Mouse (Mus musculus): ENCODE measurements around the gene Psmb9.

Gene Psmb9

DNA sequence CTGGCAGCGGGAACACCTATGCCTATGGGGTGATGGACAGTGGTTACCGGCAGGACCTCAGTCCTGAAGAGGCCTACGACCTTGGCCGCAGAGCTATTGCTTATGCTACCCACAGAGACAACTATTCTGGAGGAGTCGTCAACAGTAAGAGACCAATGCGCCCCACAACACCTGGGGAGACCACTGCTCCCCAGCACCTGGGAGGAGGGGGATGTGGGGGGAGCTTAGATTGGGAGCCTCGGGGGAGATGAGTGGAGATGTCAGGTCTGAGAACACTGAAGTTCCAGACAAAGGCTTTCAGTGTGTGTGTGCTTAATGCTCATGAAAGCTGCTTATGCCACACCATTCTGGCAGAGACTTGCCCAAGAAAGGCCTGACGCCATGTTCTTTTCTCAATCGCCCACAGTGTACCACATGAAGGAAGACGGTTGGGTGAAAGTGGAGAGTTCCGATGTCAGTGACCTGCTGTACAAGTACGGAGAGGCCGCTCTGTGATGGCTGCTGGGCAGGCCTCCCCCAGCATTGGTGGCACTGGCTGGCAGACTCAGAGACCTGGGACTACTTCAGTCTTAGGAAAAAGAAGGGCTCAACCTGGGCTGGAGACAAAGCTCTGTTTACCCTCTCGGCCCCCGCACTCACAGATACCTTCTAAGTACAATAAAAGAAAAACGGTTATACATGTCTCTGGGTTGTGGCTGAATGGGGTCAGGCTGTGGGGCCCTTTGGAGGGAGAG, 13.4 kb upstream of the Psmb9 start:
- Histone ChIP-seq H3K36me3 (ENCODE audit: control insufficient read depth, insufficient read depth, low read length, poor library complexity, severe bottlenecking) (peaks cover 9% of the 10 kb centered on the region), H3K27me3 (ENCODE audit: control insufficient read depth, insufficient read depth, low read length, poor library complexity, severe bottlenecking) (no peaks in the 10 kb centered on the region)
- no peak for DNase-seq (ENCODE audit: low read depth, low spot score)

DNA sequence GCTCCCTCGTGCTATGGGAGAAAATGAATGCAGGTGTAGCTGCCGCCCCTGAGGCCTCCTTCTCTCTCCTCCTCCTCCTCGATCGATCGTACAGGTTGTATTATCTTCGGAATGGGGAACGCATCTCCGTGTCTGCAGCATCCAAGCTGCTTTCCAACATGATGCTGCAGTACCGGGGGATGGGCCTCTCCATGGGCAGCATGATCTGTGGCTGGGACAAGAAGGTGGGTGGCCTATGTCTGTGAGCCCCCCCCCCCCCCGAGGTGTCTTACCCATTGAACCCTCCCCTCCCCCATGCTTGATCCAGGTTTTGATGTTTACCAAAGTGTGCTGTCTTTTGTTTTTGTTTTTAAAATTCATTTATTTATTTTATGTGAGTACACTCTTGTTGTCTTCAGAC, 12.5 kb upstream of the Psmb9 start:
- no peaks in the 10 kb centered on the region for H3K27me3 ChIP-seq (ENCODE audit: control insufficient read depth, insufficient read depth, low read length, poor library complexity, severe bottlenecking)
- no peak for DNase-seq (ENCODE audit: low read depth, low spot score)
- H3K36me3 ChIP-seq (ENCODE audit: control insufficient read depth, insufficient read depth, low read length, poor library complexity, severe bottlenecking): peaks cover 11% of the 10 kb centered on the region

DNA sequence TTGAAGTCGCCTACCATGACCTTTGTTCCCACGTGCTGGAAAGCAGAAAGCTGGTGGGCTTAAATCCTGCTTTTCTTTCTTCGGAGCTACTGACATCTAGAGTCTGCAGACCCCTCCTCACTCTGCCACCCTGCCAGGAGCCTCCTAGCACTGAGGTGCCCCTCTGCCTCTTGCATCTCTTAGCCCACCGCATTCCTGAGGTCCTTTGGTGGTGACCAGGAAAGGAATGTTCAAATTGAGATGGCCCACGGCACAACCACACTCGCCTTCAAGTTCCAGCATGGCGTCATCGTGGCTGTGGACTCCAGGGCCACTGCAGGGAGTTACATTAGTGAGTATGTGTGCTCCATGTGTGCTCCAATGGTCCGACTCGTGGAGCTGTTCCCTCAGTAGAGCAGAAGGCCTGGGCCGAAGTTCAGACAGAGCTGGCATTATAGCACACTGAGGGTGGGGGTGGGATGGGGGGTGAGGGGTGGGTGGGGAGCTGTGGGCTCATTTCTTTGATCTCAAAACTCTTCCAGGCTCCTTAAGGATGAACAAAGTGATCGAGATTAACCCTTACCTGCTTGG, 11.6 kb upstream of the Psmb9 start:
- H3K27me3 ChIP-seq (ENCODE audit: control insufficient read depth, insufficient read depth, low read length, poor library complexity, severe bottlenecking): no peaks in the 10 kb centered on the region
- DNase-seq (ENCODE audit: low read depth, low spot score): no peak

DNA sequence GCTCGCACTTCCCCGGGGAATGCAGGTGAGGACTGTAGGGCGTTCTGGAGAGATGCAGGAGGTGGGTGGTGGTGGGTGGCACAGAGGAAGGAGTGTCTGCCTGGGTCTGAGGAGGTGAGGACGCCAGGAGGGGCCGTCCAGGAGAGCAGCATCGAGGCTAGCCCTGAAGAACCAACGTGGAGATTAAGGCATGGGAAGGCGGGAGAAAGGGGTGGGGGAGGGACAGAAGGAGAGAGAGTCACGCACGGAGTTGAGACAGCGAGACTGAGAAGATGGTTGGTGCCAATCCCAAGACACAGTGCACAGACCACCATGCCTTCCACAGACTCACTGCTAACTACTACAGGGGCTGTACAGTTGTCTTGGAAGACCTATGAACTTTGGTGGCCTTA, 11.0 kb upstream of the Psmb9 start:
- Histone ChIP-seq H3K27me3 (ENCODE audit: control insufficient read depth, insufficient read depth, low read length, poor library complexity, severe bottlenecking) (no peaks in the 10 kb centered on the region), H3K36me3 (ENCODE audit: control insufficient read depth, insufficient read depth, low read length, poor library complexity, severe bottlenecking) (peaks cover 19% of the 10 kb centered on the region)
- no peak for DNase-seq (ENCODE audit: low read depth, low spot score)

More for the DNA sequence above, 11.6 kb upstream of the Psmb9 start:
- peaks cover 13% of the 10 kb centered on the region for H3K36me3 ChIP-seq (ENCODE audit: control insufficient read depth, insufficient read depth, low read length, poor library complexity, severe bottlenecking)

DNA sequence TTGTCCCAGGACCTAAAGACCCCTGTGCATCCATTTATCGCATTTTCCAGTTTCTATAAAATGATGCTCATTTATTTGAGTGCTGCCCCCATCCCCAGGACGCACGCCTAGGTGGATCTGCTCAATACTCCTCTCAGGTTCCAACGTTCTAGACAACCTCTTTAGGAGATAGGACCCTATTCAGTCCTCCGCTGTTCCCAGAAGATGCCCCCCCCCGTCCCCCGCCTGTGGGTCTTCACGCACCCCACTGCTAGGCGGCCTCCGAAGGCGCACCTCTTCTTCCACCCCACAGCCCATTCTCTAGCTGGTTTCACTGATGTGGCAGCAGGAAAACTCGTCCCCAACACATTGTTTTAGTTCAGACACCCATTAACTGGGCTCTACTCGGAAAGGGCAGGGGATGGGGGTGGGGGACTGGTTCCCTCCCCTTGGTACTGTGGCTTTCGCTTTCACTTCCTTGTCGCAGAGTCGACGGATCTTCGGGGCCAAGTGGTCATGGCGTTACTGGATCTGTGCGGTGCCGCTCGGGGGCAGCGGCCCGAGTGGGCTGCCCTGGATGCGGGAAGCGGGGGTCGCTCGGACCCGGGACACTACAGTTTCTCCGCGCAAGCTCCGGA, 10.4 kb upstream of the Psmb9 start:
- Histone ChIP-seq H3K27me3 (ENCODE audit: control insufficient read depth, insufficient read depth, low read length, poor library complexity, severe bottlenecking) (no peaks in the 10 kb centered on the region), H3K36me3 (ENCODE audit: control insufficient read depth, insufficient read depth, low read length, poor library complexity, severe bottlenecking) (peaks cover 19% of the 10 kb centered on the region)
- peak; percentile 90 for DNase-seq (ENCODE audit: low read depth, low spot score)

DNA sequence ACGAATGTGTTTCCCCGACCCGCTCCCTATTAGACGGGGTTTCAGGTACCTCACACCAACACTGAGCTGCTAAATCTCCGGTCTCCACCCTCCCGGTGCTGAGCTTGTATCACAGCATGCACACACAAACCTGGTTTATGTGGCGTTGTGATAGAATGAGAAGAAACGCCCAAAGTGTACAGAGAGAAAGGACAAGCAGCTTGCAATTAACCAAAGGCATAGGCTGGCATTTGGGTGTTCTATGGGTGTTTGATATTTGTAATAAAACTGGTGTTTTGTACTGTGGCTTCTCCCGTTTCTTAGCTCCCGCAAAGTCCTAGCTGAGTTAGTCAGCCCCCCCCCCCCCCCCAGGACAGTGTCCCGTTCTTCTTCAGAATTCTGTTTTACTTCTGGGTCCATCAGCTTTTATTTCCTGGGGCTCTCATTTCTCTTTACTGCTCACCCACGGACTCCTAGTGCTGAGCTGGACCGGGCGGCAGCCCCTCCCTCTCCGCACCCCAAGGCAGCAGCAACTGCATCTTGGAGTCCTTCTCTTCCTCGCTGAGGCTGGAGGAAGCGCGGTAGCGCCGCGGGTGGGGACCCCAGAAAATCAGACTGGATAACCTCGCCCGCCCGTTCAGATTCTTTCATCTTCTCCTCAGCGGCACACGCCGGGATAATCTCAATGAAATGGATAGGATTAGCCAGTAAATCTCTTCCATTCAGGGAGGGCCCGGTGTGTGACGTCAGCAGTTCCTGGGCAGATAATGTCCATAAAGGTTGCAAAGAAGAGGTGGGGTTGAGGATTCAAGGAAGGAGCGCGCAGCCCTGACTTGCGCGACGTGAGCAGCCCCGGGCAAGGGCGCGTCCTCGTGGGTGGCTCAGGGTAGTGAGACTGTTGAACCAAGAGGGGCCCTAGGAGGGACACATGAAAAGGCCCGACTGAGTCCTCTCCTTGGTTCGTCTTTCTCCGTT, 9.7 kb upstream of the Psmb9 start, which contains the start of gene Psmb8:
Gene Psmb8 (plus strand): TSS at position 781 of the 954 bp plus-strand sequence.
- no peaks in the 10 kb centered on the region for H3K27me3 ChIP-seq (ENCODE audit: control insufficient read depth, insufficient read depth, low read length, poor library complexity, severe bottlenecking)
- peaks cover 23% of the 10 kb centered on the region for H3K36me3 ChIP-seq (ENCODE audit: control insufficient read depth, insufficient read depth, low read length, poor library complexity, severe bottlenecking)
- peak; percentile 88 for DNase-seq (ENCODE audit: low read depth, low spot score)

DNA sequence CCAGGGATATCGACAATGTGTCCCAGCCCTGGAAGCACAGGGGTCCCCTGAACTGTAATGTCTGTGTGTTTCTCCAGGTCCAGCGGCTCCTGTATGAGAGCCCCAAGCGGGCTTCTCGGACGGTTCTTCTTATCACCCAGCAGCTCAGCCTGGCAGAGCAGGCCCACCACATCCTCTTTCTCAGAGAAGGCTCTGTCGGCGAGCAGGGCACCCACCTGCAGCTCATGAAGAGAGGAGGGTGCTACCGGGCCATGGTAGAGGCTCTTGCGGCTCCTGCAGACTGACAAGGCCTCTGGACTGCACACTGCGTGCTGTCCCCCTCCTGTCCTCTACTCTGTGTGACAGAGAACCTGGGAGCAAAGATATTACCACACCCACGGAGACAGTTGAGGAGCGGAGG, 8.9 kb upstream of the Psmb9 start:
- Histone ChIP-seq H3K36me3 (ENCODE audit: control insufficient read depth, insufficient read depth, low read length, poor library complexity, severe bottlenecking) (peaks cover 27% of the 10 kb centered on the region), H3K27me3 (ENCODE audit: control insufficient read depth, insufficient read depth, low read length, poor library complexity, severe bottlenecking) (no peaks in the 10 kb centered on the region)
- DNase-seq (ENCODE audit: low read depth, low spot score): peak; percentile 83

DNA sequence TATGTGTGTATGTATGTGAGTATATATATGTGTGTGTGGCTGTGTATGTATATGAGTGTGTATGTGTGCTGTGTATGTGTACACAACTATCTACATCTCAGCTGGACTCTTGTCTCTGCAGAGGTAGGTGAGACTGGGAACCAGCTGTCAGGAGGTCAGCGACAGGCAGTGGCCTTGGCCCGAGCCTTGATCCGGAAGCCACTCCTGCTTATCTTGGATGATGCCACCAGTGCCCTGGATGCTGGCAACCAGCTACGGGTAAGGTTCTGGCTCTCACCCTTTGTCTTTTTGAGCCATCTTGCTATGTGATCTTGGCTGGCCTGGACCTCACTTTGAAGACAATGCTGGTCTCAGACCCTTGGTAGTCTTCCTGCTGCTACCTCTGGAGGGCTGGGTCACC, 7.2 kb upstream of the Psmb9 start:
- DNase-seq (ENCODE audit: low read depth, low spot score): no peak
- peaks cover 28% of the 10 kb centered on the region for H3K36me3 ChIP-seq (ENCODE audit: control insufficient read depth, insufficient read depth, low read length, poor library complexity, severe bottlenecking)
- no peaks in the 10 kb centered on the region for H3K27me3 ChIP-seq (ENCODE audit: control insufficient read depth, insufficient read depth, low read length, poor library complexity, severe bottlenecking)

DNA sequence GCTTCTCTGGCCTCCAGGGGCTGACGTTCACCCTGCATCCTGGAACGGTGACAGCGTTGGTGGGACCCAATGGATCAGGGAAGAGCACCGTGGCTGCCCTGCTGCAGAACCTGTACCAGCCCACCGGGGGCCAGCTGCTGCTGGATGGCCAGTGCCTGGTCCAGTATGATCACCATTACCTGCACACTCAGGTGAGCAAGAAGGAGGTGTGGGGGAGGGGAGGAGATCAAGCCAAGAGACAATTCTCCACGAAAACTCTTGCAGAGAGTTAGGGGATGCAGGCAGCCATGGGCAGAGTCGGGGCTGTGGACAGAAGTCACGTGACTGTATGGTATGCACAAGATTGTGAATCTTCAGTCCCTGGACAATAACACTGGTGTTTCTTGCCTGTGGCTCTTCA, 5.9 kb upstream of the Psmb9 start:
- no peaks in the 10 kb centered on the region for H3K27me3 ChIP-seq (ENCODE audit: control insufficient read depth, insufficient read depth, low read length, poor library complexity, severe bottlenecking)
- no peak for DNase-seq (ENCODE audit: low read depth, low spot score)
- peaks cover 30% of the 10 kb centered on the region for H3K36me3 ChIP-seq (ENCODE audit: control insufficient read depth, insufficient read depth, low read length, poor library complexity, severe bottlenecking)

DNA sequence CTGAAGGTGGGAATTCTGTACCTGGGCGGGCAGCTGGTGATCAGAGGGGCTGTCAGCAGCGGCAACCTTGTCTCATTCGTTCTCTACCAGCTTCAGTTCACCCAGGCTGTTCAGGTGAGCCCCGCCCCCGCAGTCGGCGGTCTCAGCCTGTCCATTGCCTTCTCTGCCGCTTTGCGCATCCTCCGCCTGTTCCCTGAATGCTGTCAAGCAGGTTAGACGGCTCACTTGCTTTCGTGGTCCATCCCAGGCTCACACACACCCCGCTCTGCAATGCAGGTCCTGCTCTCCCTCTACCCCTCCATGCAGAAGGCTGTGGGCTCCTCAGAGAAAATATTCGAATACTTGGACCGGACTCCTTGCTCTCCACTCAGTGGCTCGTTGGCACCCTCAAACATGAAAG, 5.3 kb upstream of the Psmb9 start:
- Histone ChIP-seq H3K27me3 (ENCODE audit: control insufficient read depth, insufficient read depth, low read length, poor library complexity, severe bottlenecking) (no peaks in the 10 kb centered on the region), H3K36me3 (ENCODE audit: control insufficient read depth, insufficient read depth, low read length, poor library complexity, severe bottlenecking) (peaks cover 30% of the 10 kb centered on the region)
- DNase-seq (ENCODE audit: low read depth, low spot score): no peak

DNA sequence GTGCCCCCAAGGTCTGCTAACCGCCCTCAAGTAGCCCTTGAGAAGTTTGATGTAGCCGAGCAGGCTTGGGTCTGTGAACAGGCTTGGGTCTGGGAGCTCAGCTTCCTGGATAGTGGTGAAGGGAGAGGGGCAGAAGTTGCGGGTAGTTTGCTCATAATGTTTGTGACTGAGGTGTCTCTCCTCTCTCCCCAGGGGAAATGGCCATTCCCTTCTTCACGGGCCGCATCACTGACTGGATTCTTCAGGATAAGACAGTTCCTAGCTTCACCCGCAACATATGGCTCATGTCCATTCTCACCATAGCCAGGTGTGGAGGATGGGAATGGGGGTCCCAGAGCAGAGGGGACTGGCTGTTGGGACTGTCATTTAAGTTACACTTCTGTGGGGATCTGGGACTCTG, 1.4 kb upstream of the Psmb9 start:
- Histone ChIP-seq H3K36me3 (ENCODE audit: control insufficient read depth, insufficient read depth, low read length, poor library complexity, severe bottlenecking) (peaks cover 26% of the 10 kb centered on the region), H3K27me3 (ENCODE audit: control insufficient read depth, insufficient read depth, low read length, poor library complexity, severe bottlenecking) (no peaks in the 10 kb centered on the region)
- no peak for DNase-seq (ENCODE audit: low read depth, low spot score)

DNA sequence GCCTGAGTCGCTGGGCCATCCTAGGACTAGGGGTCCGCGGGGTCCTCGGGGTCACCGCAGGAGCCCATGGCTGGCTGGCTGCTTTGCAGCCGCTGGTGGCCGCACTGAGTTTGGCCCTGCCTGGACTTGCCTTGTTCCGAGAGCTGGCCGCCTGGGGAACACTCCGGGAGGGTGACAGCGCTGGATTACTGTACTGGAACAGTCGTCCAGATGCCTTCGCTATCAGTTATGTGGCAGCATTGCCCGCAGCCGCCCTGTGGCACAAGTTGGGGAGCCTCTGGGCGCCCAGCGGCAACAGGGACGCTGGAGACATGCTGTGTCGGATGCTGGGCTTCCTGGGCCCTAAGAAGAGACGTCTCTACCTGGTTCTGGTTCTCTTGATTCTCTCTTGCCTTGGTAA, 446 bp upstream of the Psmb9 start:
- Histone ChIP-seq H3K27me3 (ENCODE audit: control insufficient read depth, insufficient read depth, low read length, poor library complexity, severe bottlenecking) (no peaks in the 10 kb centered on the region), H3K36me3 (ENCODE audit: control insufficient read depth, insufficient read depth, low read length, poor library complexity, severe bottlenecking) (peaks cover 28% of the 10 kb centered on the region)
- no peak for DNase-seq (ENCODE audit: low read depth, low spot score)

DNA sequence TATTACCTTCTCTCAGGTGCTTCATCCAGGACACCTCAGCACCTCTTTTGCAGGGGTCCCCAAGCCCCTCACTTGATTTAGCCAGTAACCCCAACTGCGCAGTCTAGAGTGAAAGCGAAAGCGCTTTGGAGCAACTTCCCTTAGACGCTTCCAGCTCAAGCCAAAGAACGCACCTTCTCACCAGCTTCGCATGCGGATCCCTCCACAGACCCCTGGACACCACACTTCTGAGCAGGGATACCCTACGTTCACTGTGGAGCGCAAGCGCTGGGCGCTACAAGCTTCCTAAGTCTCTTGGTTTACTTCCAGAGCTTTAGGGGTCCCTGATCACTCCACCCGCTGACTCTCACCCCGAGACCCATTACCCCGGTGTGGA, 691 bp downstream of the Psmb9 start:
- no peak for DNase-seq (ENCODE audit: low read depth, low spot score)
- H3K36me3 ChIP-seq (ENCODE audit: control insufficient read depth, insufficient read depth, low read length, poor library complexity, severe bottlenecking): peaks cover 31% of the 10 kb centered on the region
- no peaks in the 10 kb centered on the region for H3K27me3 ChIP-seq (ENCODE audit: control insufficient read depth, insufficient read depth, low read length, poor library complexity, severe bottlenecking)

DNA sequence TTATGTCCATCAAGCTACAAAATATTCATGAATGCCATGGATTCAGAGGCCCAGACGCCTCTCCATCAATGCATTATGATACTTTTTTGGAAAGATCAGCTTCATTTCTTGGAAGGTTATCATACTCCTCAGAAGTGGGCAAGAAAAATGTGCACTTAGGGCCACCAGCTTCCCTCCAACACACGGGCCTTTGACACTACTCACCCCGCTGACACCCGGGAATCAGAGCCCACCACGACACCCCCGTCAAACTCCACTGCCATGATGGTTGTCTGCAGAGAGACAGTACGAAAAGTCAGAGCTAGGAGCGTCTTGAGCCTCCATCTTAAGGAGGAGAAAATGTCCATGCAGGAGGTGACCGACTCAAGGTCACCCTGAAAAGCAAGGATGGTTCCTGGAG, 2.0 kb downstream of the Psmb9 start:
- H3K27me3 ChIP-seq (ENCODE audit: control insufficient read depth, insufficient read depth, low read length, poor library complexity, severe bottlenecking): no peaks in the 10 kb centered on the region
- no peak for DNase-seq (ENCODE audit: low read depth, low spot score)

More for the DNA sequence above, 2.0 kb downstream of the Psmb9 start:
- H3K36me3 ChIP-seq (ENCODE audit: control insufficient read depth, insufficient read depth, low read length, poor library complexity, severe bottlenecking): peaks cover 23% of the 10 kb centered on the region

All from splenic B cell, adult 2 months (primary cell).